Mouse (Mus musculus): ENCODE measurements around the gene Samd4b. TPM values are rescaled to one million over a fixed set of nuclear protein-coding genes. Genes with fewer than 3 reads are reported as not detected.

Samd4b gene
- total RNA-seq, 1 experiment: 30.3 TPM

- no peak overlapping the region for H3K27ac ChIP-seq (ENCODE audit: insufficient read depth, low read depth, low read length, poor library complexity, severe bottlenecking)
These were observed 14.2 kb downstream of the Samd4b start for GRCm38 (mm10) chr7:28583570-28584344.

DNA sequence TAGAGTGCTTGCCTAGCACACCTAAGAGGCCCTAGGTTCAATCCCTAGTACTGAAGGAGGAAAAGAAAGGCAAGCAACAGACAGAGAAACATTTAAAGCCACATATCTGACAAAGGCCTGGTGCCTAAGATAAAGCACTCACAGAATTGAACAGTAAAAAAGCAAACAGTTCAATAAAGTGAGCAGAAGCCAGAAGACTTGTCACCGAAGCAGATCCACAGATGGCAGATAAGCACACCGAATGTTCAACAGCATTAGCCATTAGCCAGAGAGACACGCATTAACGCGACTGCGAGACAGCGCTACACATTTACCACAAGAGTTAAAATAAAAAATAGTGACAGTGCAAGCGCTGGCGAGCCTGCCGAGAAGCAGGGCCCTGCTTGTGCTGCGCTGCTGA is 15.1 kb downstream of the Samd4b start:
- no peak overlapping the region for H3K27ac ChIP-seq (ENCODE audit: insufficient read depth, low read depth, low read length, poor library complexity, severe bottlenecking)
- no peak for TF ChIP-seq ZC3H11A (IDR thresholded peaks at IDR 0.05; ENCODE audit: borderline replicate concordance, low read depth, low read length)
- TF ChIP-seq MAFK (IDR thresholded peaks at IDR 0.05; ENCODE audit: insufficient read depth, low read depth, low read length): no peak
- no peak for TF ChIP-seq ZNF384 (IDR thresholded peaks at IDR 0.05; ENCODE audit: low read depth, low read length)
- TF ChIP-seq CHD2 (IDR thresholded peaks at IDR 0.05; ENCODE audit: low read depth, low read length): no peak
- TF ChIP-seq HCFC1 (IDR thresholded peaks at IDR 0.05; ENCODE audit: borderline replicate concordance, insufficient read depth, low read length): no peak
- no peaks in the 10 kb centered on the region for H3K36me3 ChIP-seq (ENCODE audit: control insufficient read depth, insufficient read depth, low read length, poor library complexity, severe bottlenecking)
- no peak for DNase-seq (ENCODE audit: low read depth, low spot score)
- in situ Hi-C loops (cut with MboI; ENCODE audit: low sequenced_read_pairs in 2 of 2, unreplicated experiment in 2 of 2): no loop called here
- H3K4me3 ChIP-seq (ENCODE audit: insufficient read depth in 1 of 2, low read depth in 1 of 2, low read length in 2 of 2, poor library complexity in 1 of 2, severe bottlenecking in 1 of 2): no peak overlapping the region
- H3K4me1 ChIP-seq (ENCODE audit: control insufficient read depth in 2 of 2, insufficient read depth in 2 of 2, low read length in 2 of 2, poor library complexity in 1 of 2): peaks cover 19 to 51% of the 10 kb centered on the region in 2 experiments
- no peak overlapping the region for H3K9ac ChIP-seq (ENCODE audit: insufficient read depth, low read depth, low read length, poor library complexity, severe bottlenecking)
- H3K9me3 ChIP-seq (ENCODE audit: control insufficient read depth, insufficient read depth, low read depth, low read length): no peaks in the 10 kb centered on the region

More at GRCm38 (mm10) chr7:28583570-28584344, 14.2 kb downstream of the Samd4b start:
- no peak for TF ChIP-seq ZNF384 (IDR thresholded peaks at IDR 0.05; ENCODE audit: low read depth, low read length)
- no peak for TF ChIP-seq ZC3H11A (IDR thresholded peaks at IDR 0.05; ENCODE audit: borderline replicate concordance, low read depth, low read length)
- TF ChIP-seq CHD2 (IDR thresholded peaks at IDR 0.05; ENCODE audit: low read depth, low read length): no peak
- TF ChIP-seq MAFK (IDR thresholded peaks at IDR 0.05; ENCODE audit: insufficient read depth, low read depth, low read length): no peak
- no peak for TF ChIP-seq HCFC1 (IDR thresholded peaks at IDR 0.05; ENCODE audit: borderline replicate concordance, insufficient read depth, low read length)
- Histone ChIP-seq H3K9me3 (ENCODE audit: control insufficient read depth, insufficient read depth, low read depth, low read length) (no peaks in the 10 kb centered on the region), H3K36me3 (ENCODE audit: control insufficient read depth, insufficient read depth, low read length, poor library complexity, severe bottlenecking) (no peaks in the 10 kb centered on the region), H3K9ac (ENCODE audit: insufficient read depth, low read depth, low read length, poor library complexity, severe bottlenecking) (no peak overlapping the region), H3K4me3 (ENCODE audit: insufficient read depth in 1 of 2, low read depth in 1 of 2, low read length in 2 of 2, poor library complexity in 1 of 2, severe bottlenecking in 1 of 2) (no peak overlapping the region), H3K4me1 (ENCODE audit: control insufficient read depth in 2 of 2, insufficient read depth in 2 of 2, low read length in 2 of 2, poor library complexity in 1 of 2) (peaks cover 19 to 46% of the 10 kb centered on the region in 2 experiments)
- in situ Hi-C loops (cut with MboI; ENCODE audit: low sequenced_read_pairs in 2 of 2, unreplicated experiment in 2 of 2): no loop called here
- DNase-seq (ENCODE audit: low read depth, low spot score): no peak

GRCm38 (mm10) chr7:28581721-28582120 is 16.2 kb downstream of the Samd4b start:
- Histone ChIP-seq H3K9me3 (ENCODE audit: control insufficient read depth, insufficient read depth, low read depth, low read length) (no peaks in the 10 kb centered on the region), H3K9ac (ENCODE audit: insufficient read depth, low read depth, low read length, poor library complexity, severe bottlenecking) (no peak overlapping the region), H3K4me3 (ENCODE audit: insufficient read depth in 1 of 2, low read depth in 1 of 2, low read length in 2 of 2, poor library complexity in 1 of 2, severe bottlenecking in 1 of 2) (no peak overlapping the region), H3K36me3 (ENCODE audit: control insufficient read depth, insufficient read depth, low read length, poor library complexity, severe bottlenecking) (no peaks in the 10 kb centered on the region), H3K27ac (ENCODE audit: insufficient read depth, low read depth, low read length, poor library complexity, severe bottlenecking) (no peak overlapping the region), H3K4me1 (ENCODE audit: control insufficient read depth in 2 of 2, insufficient read depth in 2 of 2, low read length in 2 of 2, poor library complexity in 1 of 2) (peaks cover 17 to 51% of the 10 kb centered on the region in 2 experiments)
- no peak for TF ChIP-seq CHD2 (IDR thresholded peaks at IDR 0.05; ENCODE audit: low read depth, low read length)
- TF ChIP-seq ZNF384 (IDR thresholded peaks at IDR 0.05; ENCODE audit: low read depth, low read length): no peak
- TF ChIP-seq HCFC1 (IDR thresholded peaks at IDR 0.05; ENCODE audit: borderline replicate concordance, insufficient read depth, low read length): no peak
- no peak for TF ChIP-seq MAFK (IDR thresholded peaks at IDR 0.05; ENCODE audit: insufficient read depth, low read depth, low read length)
- no peak for TF ChIP-seq ZC3H11A (IDR thresholded peaks at IDR 0.05; ENCODE audit: borderline replicate concordance, low read depth, low read length)
- in situ Hi-C loops (cut with MboI; ENCODE audit: low sequenced_read_pairs in 2 of 2, unreplicated experiment in 2 of 2): no loop called here
- no peak for DNase-seq (ENCODE audit: low read depth, low spot score)

DNA sequence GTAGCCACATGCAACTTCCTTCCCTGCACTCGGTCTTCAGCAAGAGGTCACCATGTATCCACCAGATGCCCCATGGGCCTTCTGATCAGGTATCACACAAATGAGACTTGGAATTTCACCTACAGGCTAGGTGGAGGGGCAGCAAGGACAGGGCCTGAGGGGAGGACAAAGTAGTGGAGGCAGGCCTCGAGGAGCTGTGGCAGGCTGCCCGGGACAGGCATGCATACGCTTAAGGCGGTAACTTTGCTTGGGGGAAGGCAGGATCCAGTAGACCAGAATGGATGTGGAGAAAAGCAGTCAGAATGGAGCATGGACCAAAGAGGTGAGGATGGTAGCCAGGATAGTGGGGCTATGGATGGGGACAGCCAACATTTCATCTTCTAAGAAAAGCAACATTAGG is 18.1 kb downstream of the Samd4b start:
- in situ Hi-C loops (cut with MboI; ENCODE audit: low sequenced_read_pairs in 2 of 2, unreplicated experiment in 2 of 2): no loop called here
- no peak overlapping the region for H3K27ac ChIP-seq (ENCODE audit: insufficient read depth, low read depth, low read length, poor library complexity, severe bottlenecking)
- TF ChIP-seq MAFK (IDR thresholded peaks at IDR 0.05; ENCODE audit: insufficient read depth, low read depth, low read length) (no peak), ZNF384 (IDR thresholded peaks at IDR 0.05; ENCODE audit: low read depth, low read length) (no peak), HCFC1 (IDR thresholded peaks at IDR 0.05; ENCODE audit: borderline replicate concordance, insufficient read depth, low read length) (no peak), CHD2 (IDR thresholded peaks at IDR 0.05; ENCODE audit: low read depth, low read length) (no peak), ZC3H11A (IDR thresholded peaks at IDR 0.05; ENCODE audit: borderline replicate concordance, low read depth, low read length) (no peak)
- no peaks in the 10 kb centered on the region for H3K9me3 ChIP-seq (ENCODE audit: control insufficient read depth, insufficient read depth, low read depth, low read length)
- H3K4me1 ChIP-seq (ENCODE audit: control insufficient read depth in 2 of 2, insufficient read depth in 2 of 2, low read length in 2 of 2, poor library complexity in 1 of 2): peaks cover 19 to 55% of the 10 kb centered on the region in 2 experiments; a peak in 3 of 4 replicates
- H3K4me3 ChIP-seq (ENCODE audit: insufficient read depth in 1 of 2, low read depth in 1 of 2, low read length in 2 of 2, poor library complexity in 1 of 2, severe bottlenecking in 1 of 2): no peak overlapping the region
- no peak overlapping the region for H3K9ac ChIP-seq (ENCODE audit: insufficient read depth, low read depth, low read length, poor library complexity, severe bottlenecking)
- DNase-seq (ENCODE audit: low read depth, low spot score): no peak
- peaks cover 4% of the 10 kb centered on the region; the same call in 1 of the 2 replicates for H3K36me3 ChIP-seq (ENCODE audit: control insufficient read depth, insufficient read depth, low read length, poor library complexity, severe bottlenecking)
